Mouse (Mus musculus) forelimb bud, embryonic 11.5 days (tissue): ENCODE measurements at regions not wholly inside any gene's neighbourhood (a gene's known extent, or its start where the extent isn't known, plus 50 kb on each side); places are given as distances from the start of the nearest gene placed in this dataset.

ENCODE experiments used
- DNase-seq: peaks from one replicate; pipeline ENCODE4 v3.0.0-alpha.2; 2012; ENCODE audit warnings: low read depth, low spot score

DNA sequence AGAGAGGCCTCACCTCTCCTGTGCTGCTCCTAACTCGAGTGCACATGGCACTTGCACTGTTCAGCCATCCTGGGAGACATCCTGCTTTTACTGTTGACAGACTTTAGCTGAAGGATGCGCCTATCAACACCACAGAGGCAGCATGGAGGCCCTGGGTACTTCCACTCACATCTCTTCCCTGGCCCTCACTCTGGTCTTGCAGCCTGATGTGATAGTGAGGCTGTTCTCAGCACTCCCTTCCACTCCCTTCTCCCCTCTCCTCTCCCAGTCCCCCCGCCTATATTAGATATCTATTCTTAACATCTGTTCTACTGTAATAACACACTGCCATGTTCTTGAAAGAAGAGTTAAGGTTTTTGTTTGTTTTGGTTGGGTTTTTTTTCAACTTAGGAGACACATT is 50.2 kb upstream of the Bod1 start:
- no peak for DNase-seq

DNA sequence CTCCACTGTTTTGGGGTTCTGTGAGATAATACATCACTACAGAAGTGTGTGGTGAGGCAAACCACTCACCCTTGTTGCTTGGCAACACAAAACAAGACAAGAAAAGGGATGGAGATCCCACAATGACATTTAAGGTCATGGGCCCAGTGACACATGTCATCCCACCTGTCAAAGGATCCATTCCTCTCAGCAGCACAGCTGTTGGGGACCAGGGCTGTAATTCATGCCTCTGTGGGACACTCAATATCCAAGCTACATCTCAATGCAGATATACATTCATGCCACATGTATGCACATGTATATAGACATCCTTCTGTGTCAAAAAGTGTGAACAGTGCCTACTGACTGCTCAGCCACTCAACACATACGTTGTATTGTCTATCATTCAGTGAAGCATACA is 52.8 kb upstream of the Bod1 start:
- no peak for DNase-seq

DNA sequence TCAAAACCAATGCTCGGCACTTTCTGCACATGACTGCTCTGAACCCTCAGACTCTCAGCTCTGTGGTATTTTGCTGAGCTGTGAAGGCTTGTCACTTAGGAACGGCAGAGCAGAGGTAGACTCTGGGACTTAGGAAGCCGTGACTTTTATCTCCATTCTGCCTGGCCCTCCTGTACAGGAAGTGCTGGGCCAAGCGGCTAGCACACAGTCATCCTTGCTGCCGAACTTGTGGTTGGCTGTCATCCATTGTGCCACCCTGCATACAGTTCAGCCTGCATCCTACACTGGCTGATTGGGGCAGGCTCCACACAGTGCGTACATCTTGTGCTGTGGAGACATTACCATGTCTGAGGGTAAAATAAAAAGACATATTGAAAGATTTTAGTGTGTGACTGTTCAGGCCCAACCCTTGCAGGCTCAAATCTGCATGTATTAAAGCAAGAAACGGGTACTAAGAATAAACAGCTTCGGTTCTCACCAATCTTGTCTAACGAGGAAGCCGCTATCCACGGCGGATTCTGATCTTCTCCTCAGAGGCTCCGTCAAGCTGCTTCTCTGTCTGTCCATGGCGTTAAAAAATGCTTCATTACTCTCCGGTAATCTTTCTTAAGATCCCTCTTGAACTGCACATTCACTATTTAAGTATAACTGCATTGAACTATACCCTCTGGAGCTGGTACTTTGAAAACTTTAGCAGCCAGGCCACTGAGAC is 54.4 kb upstream of the Bod1 start:
- DNase-seq, result no peak

DNA sequence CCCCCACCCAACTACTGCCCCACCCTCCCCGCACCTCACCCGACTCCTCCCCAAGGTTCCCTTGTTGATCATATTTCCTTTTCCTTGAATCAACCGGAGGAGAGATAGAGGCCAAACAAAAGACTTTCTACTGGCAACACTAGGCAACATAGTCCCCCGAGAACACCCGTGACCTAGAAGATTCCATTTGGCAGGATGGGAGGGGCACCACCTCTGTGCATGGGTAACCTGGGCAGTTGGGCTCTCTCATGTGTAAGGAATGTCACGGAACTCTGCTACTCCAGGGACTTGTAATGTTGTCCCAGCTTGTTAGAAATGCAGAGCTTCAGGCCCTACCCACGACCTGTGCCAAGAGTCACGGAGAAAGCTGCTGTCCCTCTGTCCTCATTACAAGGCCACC is 55.6 kb upstream of the Bod1 start:
- no peak for DNase-seq

DNA sequence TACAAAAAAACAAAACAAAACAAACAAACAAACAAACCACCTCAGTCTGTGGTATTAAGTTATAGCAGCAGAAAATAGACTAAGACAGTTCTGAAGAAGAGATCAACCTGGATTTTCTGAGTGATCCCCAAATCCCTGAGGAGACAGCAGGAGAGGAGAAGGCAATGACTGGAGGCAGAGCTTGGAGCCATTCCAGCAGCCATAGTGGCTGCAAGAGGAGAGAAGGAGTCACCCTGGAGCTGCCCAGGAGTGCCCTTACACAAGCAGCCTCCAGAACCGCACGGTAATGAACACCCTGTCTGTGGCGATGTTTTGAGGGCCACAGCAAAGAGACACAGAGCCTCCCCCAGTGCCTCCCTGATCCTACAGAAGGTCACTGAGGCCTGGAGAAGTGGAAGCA is 58.0 kb upstream of the Bod1 start:
- DNase-seq, result no peak

DNA sequence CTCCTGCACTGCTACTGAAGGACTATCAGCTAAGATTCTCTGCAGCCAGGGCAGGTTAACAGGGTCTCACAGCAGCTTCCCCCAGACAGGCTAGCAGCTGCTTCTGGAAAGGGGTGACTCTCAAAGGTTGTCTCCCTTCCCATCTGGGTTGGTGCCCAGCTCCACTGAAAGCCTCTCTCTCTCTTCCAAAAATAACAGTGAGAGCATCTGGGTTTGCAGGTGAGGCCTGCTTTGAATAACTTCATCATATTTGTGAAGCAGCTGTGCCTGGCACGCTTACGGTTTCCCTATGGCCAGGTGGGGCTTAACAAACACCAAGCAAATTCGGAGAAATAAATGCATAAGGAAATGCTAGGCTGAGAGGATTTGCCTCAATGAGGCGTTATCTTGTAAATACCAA is 58.5 kb upstream of the Bod1 start:
- DNase-seq, result no peak

DNA sequence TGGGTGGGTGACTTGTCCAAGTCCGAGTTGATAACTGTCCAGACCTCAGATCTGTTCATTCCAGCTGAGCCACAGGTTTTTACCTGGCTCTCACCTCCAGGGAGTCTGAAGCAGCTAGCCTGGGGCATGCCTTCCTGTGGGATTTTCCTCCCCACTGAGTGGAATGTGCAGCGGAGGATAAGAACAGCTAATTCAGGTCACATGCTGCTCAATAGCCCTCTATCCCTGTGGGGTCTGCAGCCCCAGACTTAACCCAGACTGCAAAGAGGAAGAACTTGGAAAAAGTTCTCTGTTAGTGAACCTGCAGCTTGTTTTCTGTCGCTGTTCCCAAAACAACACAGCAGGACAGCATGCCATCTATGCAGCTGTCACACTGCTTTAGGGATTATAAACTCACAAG is 59.0 kb upstream of the Bod1 start:
- DNase-seq, result no peak

DNA sequence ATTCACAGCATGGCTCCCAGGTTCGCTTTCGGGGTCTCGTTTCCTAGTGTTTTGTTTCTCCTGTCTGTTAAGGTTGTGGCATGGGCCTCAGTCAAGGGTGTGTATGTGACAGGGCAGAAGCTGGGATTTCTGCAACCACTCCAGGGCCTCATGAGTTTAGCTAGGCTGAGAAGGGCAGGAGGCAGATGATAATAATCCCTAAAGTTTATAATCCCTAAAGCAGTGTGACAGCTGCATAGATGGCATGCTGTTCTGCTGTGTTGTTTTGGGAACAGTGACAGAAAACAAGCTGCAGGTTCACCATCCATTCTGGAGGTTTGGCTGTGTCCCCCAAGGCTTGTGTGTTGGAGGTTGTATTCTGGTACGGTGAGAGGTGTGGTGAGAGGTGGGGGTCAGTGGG is 59.8 kb upstream of the Bod1 start:
- DNase-seq, result no peak

DNA sequence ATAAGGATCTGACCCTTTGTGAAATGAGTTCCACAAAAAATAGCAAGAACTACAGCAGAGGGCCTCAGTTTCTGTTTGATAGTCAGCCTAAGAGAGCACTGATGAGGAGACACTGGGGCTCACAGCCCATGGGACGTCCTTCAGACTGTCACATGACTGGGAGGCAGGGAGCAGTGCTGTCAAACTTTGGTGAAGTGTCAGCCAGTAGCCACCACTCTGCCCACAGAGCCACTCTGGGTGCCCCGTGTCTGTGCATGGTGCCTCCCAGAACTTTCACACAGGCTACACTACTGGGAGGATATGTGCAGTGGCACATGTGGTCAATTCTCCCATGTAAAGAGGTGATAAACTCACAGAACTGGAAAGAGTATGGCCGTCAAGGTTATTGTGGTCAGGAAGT is 60.7 kb upstream of the Bod1 start:
- no peak for DNase-seq

DNA sequence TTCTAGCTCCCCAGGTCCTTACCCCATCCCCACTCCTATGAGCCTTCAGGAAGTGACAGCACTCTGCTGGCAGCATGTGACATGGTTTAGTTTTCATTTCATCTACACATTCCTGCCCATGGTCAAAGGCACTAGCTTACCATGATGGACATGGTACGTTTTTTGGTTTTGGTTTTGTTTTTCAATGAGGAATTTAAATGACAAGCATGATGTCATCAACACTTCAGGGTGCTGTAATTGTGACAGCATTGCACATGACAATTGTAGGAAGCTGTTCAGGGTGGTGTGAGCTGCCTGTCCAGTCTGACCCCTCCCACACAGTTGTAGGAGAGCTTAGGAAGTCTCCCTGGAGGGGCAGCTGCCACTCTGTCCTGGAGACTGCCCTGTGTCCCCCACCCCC is 61.3 kb upstream of the Bod1 start:
- DNase-seq, result no peak

DNA sequence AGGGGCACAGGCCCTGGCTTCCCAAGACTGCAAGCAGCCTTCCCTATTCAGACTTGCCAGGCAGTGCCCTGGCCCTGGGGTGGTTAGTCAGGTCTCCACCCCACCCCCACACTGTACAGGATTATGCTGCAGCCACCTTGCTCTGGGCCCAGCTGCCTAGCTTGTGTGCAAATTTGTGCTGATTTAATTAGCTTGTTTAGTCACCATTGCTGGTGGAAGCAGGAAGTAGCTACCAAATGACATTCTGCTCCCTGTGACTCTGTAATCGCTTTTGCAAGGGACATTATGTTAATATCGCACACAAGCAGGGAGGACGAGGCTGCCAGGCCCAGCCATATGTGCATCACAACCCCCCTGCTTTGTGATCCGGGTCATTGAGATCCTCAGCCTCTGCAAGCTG is 62.4 kb upstream of the Bod1 start:
- DNase-seq, result no peak

DNA sequence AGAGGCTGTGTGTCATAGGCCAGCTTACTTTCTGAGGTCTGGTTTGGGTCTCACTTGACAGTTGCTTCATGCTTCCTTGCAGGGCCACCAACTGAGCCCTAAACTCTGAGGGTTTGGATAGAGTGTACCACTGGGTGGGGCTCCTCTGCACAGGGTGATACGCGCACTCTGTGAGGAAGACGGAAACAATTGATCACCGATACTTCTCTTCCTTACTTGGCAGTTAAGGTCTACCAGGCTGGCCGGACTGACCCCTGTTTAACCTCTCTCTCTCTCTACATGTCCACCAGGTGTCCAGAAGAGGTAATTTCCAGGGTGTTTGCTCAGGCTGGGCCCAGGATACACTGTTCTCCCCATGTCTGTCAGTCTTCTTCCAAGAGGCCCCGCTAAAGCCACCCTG is 63.6 kb upstream of the Bod1 start:
- no peak for DNase-seq

DNA sequence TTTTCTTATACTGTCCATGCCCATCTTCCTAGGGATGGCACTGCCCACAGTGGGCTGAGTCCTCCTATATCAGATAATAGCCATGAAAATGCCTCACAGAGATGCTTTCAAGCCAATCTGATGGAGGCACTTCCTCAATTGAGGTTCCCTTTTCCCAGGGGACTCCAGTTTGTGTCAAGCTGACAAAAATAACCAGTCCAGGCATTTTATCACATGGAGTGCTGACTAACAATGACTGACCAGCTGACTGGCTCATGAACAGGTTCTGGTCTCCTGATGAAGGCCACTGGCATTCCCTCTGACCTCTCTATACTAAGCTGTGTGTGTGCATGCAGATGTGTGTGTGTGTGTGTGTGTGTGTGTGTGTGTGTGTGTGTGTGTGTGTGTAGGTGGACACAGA is 64.4 kb upstream of the Bod1 start:
- no peak for DNase-seq

DNA sequence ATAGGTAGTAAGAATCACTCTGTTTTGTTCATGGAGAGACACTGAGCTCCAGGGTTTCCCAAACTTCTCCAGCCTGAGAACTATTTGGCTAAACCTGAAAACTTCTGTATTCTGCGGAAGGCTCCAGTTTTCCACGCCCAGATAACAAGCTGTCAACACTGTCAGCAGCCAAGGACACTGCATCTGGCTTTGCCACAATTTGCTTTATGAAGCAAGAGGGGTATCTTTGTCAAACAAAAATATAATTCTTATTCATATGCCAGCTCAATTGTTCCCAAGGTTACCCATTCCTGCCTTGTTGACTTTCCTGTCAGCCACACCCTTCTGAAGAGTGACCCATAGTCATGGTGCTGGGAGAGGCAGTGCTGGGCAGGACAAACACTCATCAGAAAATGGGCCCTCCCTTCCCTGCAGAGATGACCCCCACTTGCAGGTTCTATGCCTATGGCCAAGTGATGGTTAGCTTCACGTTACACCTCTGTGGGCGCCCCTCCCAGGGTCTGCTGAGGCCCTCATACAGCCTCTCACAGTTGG is 64.9 kb upstream of the Bod1 start:
- DNase-seq, result no peak

DNA sequence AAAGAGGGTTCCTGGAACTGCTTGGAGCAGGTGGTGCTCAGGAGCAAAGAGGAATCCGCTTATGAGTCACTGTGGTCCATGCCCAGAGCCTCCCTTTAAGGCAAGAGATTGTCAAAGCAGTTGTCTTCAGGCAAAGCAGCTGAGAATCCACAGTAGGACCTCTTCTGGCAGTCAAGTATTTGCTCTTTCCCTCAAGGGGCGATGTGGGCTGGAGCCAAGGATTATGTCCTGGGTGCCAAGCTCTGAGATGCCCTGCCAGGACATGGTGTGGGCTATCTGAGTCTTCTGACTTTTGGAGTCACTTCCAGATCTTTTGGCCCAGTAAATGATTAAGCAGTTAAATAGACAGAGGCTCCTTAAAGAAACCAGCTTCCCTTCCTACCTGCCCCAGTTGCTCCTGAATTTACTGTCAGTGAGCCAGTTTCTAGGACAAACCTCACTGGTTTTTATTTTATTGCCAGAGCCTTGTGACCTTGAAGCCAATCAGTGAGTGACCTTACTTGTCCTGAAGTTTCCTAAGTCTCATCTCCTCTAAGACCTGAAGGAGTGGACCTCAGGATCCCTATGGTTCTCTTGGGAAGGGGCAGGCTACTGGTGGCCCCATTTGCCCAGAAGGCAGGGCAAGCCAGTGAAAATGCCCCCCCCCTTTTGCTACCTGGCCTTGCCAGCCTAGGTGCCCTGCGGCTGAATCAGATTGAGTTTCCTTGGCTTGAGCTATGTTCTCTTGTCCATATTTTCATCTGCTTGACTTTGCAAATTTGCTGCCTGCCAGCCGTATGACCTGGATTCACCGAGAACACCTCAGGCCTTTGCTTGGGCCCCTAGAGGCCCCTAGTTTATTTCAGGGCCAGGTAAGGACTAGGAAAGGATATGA is 66.7 kb upstream of the Bod1 start:
- DNase-seq, result no peak

DNA sequence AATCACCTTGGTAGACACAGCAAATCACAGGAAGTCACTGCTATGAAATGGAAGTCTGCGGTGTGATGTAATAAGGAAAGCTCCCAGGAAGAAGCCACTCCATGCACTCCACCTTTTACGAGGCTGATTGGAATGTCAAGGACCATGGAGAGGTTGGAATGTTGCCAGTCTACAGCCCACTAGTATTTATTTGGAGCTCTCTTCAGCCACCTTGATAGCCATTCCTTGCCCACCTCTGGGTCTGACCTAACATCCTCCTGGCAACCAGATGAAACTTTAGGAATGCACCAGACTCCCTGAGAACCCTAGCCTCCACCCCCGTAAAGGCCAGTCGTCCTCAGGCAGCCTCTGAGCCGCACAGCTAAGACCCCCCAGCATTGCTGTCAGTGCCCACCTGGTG is 68.7 kb upstream of the Bod1 start:
- DNase-seq, result no peak

DNA sequence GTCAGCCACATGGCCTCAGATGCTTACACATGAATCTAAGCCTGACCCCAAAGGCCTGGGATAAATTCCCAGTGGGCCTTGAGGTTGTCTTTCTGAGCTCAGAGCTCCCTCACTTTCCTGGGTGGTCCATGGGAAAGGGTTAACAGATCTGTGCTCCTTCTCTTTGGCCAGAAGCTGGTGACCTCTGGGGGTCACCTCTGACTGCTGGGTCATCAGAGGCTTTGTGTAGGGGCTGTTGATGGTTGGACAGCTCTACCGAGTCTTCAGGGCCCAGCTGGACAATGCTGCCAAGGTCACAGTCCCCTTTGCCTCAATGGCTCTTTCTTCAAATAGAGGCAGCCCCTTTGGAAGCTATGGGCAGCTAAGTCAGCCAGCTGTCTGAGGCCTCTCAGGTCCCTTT is 70.5 kb upstream of the Bod1 start:
- no peak for DNase-seq

DNA sequence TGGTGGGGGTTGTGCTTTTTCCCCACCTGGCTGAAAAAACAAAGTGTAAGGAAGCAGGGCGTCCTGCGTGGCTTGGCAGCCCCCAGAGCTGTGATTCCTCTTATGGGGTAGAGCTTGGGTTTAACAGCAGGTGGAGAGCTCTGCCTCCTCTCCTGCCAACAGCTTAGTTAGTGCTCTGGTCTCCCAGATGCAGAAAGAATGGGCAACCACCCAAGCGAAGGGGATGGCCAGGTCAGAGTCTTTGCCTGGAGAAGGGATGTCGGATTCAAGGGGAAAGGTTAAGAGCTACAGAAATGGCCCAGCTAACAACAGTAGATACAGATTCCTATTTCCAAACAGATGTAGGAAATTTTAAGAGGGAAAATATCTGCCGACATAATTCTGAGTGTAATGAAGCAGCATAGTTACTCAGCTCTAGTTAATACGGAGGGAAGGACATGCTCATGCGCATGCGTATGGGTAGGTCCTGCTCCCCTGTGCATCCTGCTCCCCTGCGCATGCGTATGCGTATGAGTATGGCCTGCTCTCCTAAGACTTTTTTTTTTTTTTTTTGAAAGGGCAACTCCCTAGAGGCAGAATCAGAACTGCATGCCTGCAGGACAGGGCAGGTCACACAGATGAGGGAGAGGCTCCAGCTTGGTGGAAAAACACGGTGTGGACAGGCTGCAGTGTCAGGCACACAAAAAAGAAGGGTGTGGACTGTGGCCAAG is 72.5 kb upstream of the Bod1 start:
- DNase-seq, result no peak

DNA sequence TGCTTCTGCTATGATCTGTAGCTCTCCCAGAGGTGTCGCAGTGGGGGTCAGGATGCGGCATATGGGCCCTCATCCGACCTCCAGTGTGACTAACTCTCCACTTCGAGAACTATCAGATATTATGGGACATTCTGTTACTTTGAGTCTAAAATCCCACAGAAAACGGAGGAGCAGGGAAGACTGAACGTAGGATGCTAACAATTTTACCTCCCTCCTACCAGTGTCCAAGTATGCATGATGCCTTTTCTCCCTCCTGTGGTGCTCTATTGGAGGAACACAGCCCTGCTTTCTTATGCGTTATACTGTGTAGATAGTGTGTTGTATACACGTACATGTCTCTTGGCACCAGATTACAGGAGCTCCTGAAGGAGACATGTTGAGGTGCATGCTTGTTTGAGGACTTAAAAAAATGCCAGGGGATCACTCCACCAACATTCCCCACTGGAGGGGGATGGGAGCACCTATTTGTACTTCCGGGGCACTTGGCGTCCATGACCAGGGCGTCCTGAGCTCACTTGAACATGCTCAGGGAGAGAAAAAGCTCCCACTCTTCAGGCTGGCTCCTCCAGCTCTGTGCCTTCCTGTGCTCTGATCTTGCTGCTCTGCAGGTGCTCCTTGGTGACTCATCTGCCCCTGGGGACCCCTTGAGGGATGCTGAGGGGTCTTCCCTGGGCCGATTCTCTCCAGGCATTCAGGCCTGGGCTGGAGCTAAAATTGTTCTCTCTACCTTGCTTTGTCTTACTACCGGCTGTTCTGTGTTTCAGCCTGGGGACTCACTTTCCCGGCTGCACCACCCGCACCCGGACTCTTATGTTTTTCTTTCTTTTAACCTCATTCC is 73.6 kb upstream of the Bod1 start:
- DNase-seq, result no peak

DNA sequence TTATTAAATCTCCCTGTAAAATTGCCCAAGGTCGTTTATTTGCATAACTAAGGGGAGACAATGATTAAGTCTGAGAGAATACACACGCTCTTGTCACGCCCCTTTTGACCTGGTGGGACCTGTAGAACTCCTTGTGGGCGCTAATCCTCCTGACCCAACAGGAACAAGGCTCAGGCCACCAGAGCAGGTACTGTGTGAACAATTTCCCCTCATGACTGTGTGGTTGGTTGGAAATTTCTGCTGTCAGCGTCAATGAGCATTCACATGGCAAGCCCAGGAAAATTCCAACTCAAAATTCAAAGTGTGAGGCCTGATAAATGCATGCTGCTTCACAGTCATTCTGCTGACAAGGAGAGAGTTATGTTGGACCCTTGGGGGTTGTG is 74.2 kb upstream of the Bod1 start:
- no peak for DNase-seq

DNA sequence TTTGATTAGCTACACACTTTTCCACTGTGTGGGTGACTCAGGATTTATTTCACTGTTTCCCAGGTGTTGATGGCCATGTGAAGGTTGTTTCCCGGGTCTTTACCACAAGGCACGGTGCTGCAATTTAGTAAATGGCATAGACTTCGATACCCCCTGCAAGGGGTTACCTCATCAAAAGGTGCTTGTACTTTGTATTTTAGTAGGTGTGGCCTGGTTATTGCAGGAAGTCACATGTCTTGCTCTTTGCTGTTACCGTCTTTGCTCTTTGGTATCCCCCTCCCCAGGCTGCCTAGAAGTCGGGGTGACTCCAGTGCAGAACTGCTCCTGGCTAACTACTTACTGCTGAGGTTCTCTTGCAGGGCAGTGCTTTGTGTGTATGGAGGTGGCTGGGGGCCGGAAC is 74.8 kb upstream of the Bod1 start:
- DNase-seq, result no peak

DNA sequence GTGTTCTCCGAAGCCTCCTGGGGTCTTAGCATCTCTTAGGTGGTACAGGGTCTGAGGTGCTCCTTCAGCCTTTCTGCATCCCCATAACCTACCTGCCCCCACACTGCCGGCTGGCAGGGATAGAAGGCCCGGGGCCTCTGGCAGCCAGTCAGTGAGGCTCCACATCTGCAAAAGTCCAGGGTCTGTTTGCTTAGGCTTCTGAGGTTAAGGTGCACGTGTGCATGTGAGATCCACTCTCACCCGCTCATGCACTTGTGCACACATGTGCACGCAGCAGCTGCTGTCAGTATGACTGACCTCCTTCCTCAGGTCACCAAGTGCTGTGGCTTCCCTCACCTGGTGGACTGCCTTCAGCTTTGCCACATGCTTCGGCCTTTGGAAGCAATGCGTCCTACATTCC is 75.3 kb upstream of the Bod1 start:
- DNase-seq, result no peak
